Mouse (Mus musculus) frontal cortex, postnatal 14 days (tissue): ENCODE data around the gene Fbxw19.
"Not testable (repeated sequence)": the region's sequence is repeated elsewhere in the genome, so short reads cannot be mapped to it uniquely, and the experiment has no call there.

Source experiments
- DNase-seq, 2 experiments: peaks; one replicate each; pipeline ENCODE4 v3.0.0; 2022; ENCODE audit warnings: low spot score in 2 of 2

Fbxw19 gene

GRCm38 (mm10) chr9:109495775-109496174, at the start of gene Fbxw19:
Gene Fbxw19 (minus strand): TSS chr9:109495875.
- DNase-seq = not testable (repeated sequence)

GRCm38 (mm10) chr9:109523385-109524064, 27.9 kb upstream of the Fbxw19 start:
- DNase-seq = no peak

GRCm38 (mm10) chr9:109449040-109449439, 46.6 kb downstream of the Fbxw19 start, which contains the start of gene Fbxw16:
Gene Fbxw16 (minus strand): TSS chr9:109449140.
- DNase-seq = no peak

GRCm38 (mm10) chr9:109432956-109433355, 62.7 kb downstream of the Fbxw19 start:
- DNase-seq = no peak
